Mouse (Mus musculus) ES-Bruce4 (cell line): Measurements from ENCODE around the gene Tnfrsf9.

Experiments
- CTCF ChIP-seq: IDR thresholded peaks from one replicate; pipeline ENCODE4 v1.8.1; 2011; ENCODE audit warnings: low read depth, low read length
- EP300 ChIP-seq: IDR thresholded peaks from 2 replicates; pipeline ENCODE4 v1.6.1; 2011; ENCODE audit warnings: low read depth, low read length; ENCODE audit not compliant: insufficient read depth

- no peak for TF ChIP-seq EP300
- TF ChIP-seq CTCF: no peak
Observed at GRCm38 (mm10) chr4:150866069-150866468, 48.3 kb upstream of the Tnfrsf9 start.
